In genomic region chr10:67284311-67284710, GRCm38 (mm10) we compare ENCODE assay signal across 7 mouse cellular contexts. TPM values are rescaled to one million over a fixed set of nuclear protein-coding genes. Genes with fewer than 3 reads are reported as not detected.
DNase-seq lines count a peak whose midpoint lies in the region; ATAC-seq and TF ChIP-seq lines count a peak whose summit lies in the region.

No protein-coding gene starts in this region.

- DNase-seq in NIH3T3 (ENCODE audit: low read depth): peak; percentile 91
- DNase-seq in embryonic facial prominence, embryonic 10.5 days (ENCODE audit: low spot score): peak; percentile 12
- peak; percentile 40 for DNase-seq in hindbrain, embryonic 11.5 days (ENCODE audit: low spot score)
- DNase-seq in neural tube, embryonic 10.5 days (ENCODE audit: extremely low spot score, low spot score): peak; percentile 53
- no peak for DNase-seq in layer of hippocampus, adult 9-11 months

- H3K4me1 ChIP-seq in E14TG2a.4 (replicated peaks; ENCODE audit: low read depth, low read length): peaks cover 60% of the 10 kb centered on the region
- H3K4me1 ChIP-seq in embryonic facial prominence, embryonic 10.5 days: peaks cover 26% of the 10 kb centered on the region
- peaks cover 7% of the 10 kb centered on the region for H3K4me1 ChIP-seq in hindbrain, embryonic 11.5 days (replicated peaks; ENCODE audit: control insufficient read depth, insufficient read depth, low read length)
- peaks cover 22% of the 10 kb centered on the region for H3K4me1 ChIP-seq in limb, embryonic 15.5 days

- H3K27me3 ChIP-seq in E14TG2a.4 (ENCODE audit: insufficient read depth, low read length): no peaks in the 10 kb centered on the region
- no peaks in the 10 kb centered on the region for H3K27me3 ChIP-seq in embryonic facial prominence, embryonic 10.5 days (replicated peaks; ENCODE audit: low read depth, poor library complexity, severe bottlenecking)
- no peaks in the 10 kb centered on the region for H3K27me3 ChIP-seq in hindbrain, embryonic 11.5 days (ENCODE audit: control insufficient read depth, insufficient read depth, low read length)
- no peaks in the 10 kb centered on the region for H3K27me3 ChIP-seq in limb, embryonic 15.5 days

- ATAC-seq in hindbrain, embryonic 11.5 days (ENCODE audit: low FRiP score): no peak
- ATAC-seq in limb, embryonic 15.5 days (ENCODE audit: insufficient number of reproducible peaks, low FRiP score, low TSS enrichment, low read depth): no peak

- peaks cover 38% of the 10 kb centered on the region for H3K36me3 ChIP-seq in E14TG2a.4 (ENCODE audit: insufficient read depth, low read length)
- H3K36me3 ChIP-seq in embryonic facial prominence, embryonic 10.5 days (replicated peaks): no peaks in the 10 kb centered on the region
- H3K36me3 ChIP-seq in hindbrain, embryonic 11.5 days (ENCODE audit: control insufficient read depth, insufficient read depth, low read length): no peaks in the 10 kb centered on the region
- no peaks in the 10 kb centered on the region for H3K36me3 ChIP-seq in limb, embryonic 15.5 days

- peak overlapping the region; percentile 98 for H3K4me3 ChIP-seq in E14TG2a.4 (replicated peaks; ENCODE audit: low read length)
- H3K4me3 ChIP-seq in embryonic facial prominence, embryonic 10.5 days: peak overlapping the region; percentile 82
- H3K4me3 ChIP-seq in hindbrain, embryonic 11.5 days (ENCODE audit: low read depth, low read length): peak overlapping the region; percentile 93
- peak overlapping the region; percentile 98 for H3K4me3 ChIP-seq in limb, embryonic 15.5 days

- no peak for TF ChIP-seq CTCF in E14TG2a.4 (conservative IDR thresholded peaks at IDR 0.05; ENCODE audit: low read length)

- peak overlapping the region; percentile 88 for H3K4me2 ChIP-seq in hindbrain, embryonic 11.5 days (replicated peaks; ENCODE audit: low read depth, low read length)
- H3K4me2 ChIP-seq in limb, embryonic 15.5 days: peak overlapping the region; percentile 79

- 9% methylated on average over 10 of the region's 10 CpGs for WGBS in embryonic facial prominence, embryonic 10.5 days
- 4% methylated on average over 10 of the region's 10 CpGs for WGBS in hindbrain, embryonic 11.5 days
- WGBS in limb, embryonic 15.5 days: 2% methylated on average over 10 of the region's 10 CpGs

- H3K9me3 ChIP-seq in E14TG2a.4 (ENCODE audit: low read length): peaks cover 21% of the 10 kb centered on the region
- no peaks in the 10 kb centered on the region for H3K9me3 ChIP-seq in embryonic facial prominence, embryonic 10.5 days
- H3K9me3 ChIP-seq in hindbrain, embryonic 11.5 days (ENCODE audit: control insufficient read depth, low read length): no peaks in the 10 kb centered on the region
- H3K9me3 ChIP-seq in limb, embryonic 15.5 days: no peaks in the 10 kb centered on the region

- H3K27ac ChIP-seq in embryonic facial prominence, embryonic 10.5 days (replicated peaks): peak overlapping the region; percentile 82
- H3K27ac ChIP-seq in hindbrain, embryonic 11.5 days (ENCODE audit: low read depth, low read length): no peak overlapping the region
- H3K27ac ChIP-seq in limb, embryonic 15.5 days: peak overlapping the region; percentile 78

- H3K9ac ChIP-seq in hindbrain, embryonic 11.5 days (ENCODE audit: low read depth, low read length): peak overlapping the region; percentile 90
- peak overlapping the region; percentile 86 for H3K9ac ChIP-seq in limb, embryonic 15.5 days

RNA-seq across cellular contexts. Expression of gene Nrbf2, which starts 0.8 kb away (rescaled TPM):
- 39.0 and 39.1 TPM in 2 replicates for polyA plus RNA-seq in embryonic facial prominence, embryonic 10.5 days (2016; fragmentation: Nextera tagmentation; extraction: Ambion mirVana)
- 49.5 and 51.5 TPM in 2 replicates for polyA plus RNA-seq in hindbrain, embryonic 11.5 days (2014; fragmentation: Nextera tagmentation; extraction: Ambion mirVana)
- 37.9 and 40.2 TPM in 2 replicates for polyA plus RNA-seq in limb, embryonic 15.5 days (2015; fragmentation: Nextera tagmentation; extraction: Ambion mirVana)
